Mouse (Mus musculus) kidney, postnatal 0 days (tissue): ENCODE data around the gene Dip2c. TPM values are rescaled to one million over a fixed set of nuclear protein-coding genes. Genes with fewer than 3 reads are reported as not detected.

Experiments
- ATAC-seq: fragments of 200-750 bp; cut with Nextera tagmentation; replicated peaks from 2 replicates; pipeline ENCODE4 v1.8.0; 2017; ENCODE audit warnings: low read depth, moderate number of reproducible peaks, moderate TSS enrichment, moderate library complexity; ENCODE audit not compliant: low FRiP score
- DNase-seq: peaks from one replicate; pipeline ENCODE4 v3.0.0-alpha.2; 2016; ENCODE audit warnings: low spot score
- H3K27ac ChIP-seq: fragments of 300-500 bp; sonication (generic); 2 replicates; pipeline ENCODE4 v1.5.1; 2014; ENCODE audit warnings: mild to moderate bottlenecking
- H3K27me3 ChIP-seq: fragments of 300-500 bp; sonication (generic); 2 replicates; pipeline ENCODE4 v1.6.1; 2014; ENCODE audit warnings: low read length, mixed read lengths; ENCODE audit not compliant: insufficient read depth
- H3K36me3 ChIP-seq: fragments of 300-500 bp; sonication (generic); 2 replicates; pipeline ENCODE4 v1.6.1; 2014; ENCODE audit warnings: low read length, mixed read lengths; ENCODE audit not compliant: insufficient read depth
- H3K4me1 ChIP-seq: fragments of 300-500 bp; sonication (generic); replicated peaks from 2 replicates; pipeline ENCODE4 v1.6.1; 2014; ENCODE audit warnings: antibody characterized with exemption, low read length, mixed read lengths; ENCODE audit not compliant: insufficient read depth
- H3K4me2 ChIP-seq: fragments of 300-500 bp; sonication (generic); 2 replicates; pipeline ENCODE4 v1.6.1; 2014; ENCODE audit warnings: mild to moderate bottlenecking, low read length, moderate library complexity, mixed read lengths
- H3K4me3 ChIP-seq: fragments of 300-500 bp; sonication (generic); replicated peaks from 2 replicates; pipeline ENCODE4 v1.5.1; 2014; ENCODE audit warnings: low read depth, low read length
- H3K9ac ChIP-seq: fragments of 300-500 bp; sonication (generic); 2 replicates; pipeline ENCODE4 v1.6.1; 2014; ENCODE audit warnings: low read depth, low read length
- H3K9me3 ChIP-seq: fragments of 300-500 bp; sonication (generic); replicated peaks from 2 replicates; pipeline ENCODE4 v1.6.1; 2016; ENCODE audit warnings: low read length, inconsistent platforms, mixed read lengths
- CTCF ChIP-seq: IDR thresholded peaks from 2 replicates; pipeline ENCODE4 v1.5.1; 2016; ENCODE audit warnings: antibody characterized with exemption, low read depth, mild to moderate bottlenecking, moderate library complexity
- WGBS: fragments of 180-500 bp; shearing (Covaris S2); extraction: QIAGEN DNeasy Blood & Tissue Kit; methylation state at CpG from one replicate; pipeline ENCODE4 v1.1.7; 2014; 5-methylcytosine and 5-hydroxymethylcytosine counted together
- polyA plus RNA-seq: library from polyadenylated mRNA; unstranded; fragments of >200 nt; fragmentation: Nextera tagmentation; extraction: Ambion mirVana; gene quantifications from 2 replicates; pipeline ENCODE4 v1.2.1, GENCODE M21; 2015

Dip2c gene
- polyA plus RNA-seq, 1 experiment from 2014 or later: 3.8 TPM

DNA sequence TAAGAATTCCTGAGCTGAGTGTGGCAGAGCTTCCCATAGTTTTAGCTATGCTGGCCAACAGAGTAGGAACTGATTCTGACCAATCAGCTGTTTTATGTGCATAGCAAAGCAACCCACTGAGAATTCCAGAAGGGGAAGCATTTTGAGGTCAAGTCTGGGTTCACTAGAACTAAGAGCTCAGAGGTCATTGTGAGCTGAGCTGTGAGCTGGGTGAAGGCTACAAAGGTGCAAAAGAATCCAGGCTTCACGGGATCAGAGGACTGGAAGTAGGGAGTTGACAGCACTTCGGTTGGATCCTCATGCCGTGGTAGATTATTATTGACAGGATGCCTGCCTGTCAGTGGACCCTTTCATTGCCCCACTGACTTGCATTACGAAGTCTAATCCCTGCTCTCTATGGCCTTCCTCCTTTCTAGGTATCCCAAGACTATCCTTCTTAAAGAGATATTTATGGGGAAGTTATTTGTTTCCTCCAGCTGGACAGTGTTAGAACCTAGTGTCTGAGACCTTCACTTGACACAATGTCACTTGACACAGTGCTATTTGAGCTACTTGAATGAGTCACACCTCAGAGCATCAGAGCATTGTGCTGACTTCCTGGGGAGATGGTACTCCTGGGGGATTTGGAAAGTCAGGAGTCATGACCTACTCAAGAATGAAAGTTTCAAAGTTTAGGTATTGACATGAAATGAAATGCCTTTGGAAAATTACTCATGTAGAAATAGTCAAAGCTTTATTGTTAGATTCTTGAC is 178.3 kb downstream of the Dip2c start:
- Histone ChIP-seq H3K9ac (no peak overlapping the region), H3K4me3 (no peak overlapping the region), H3K4me1 (peaks cover 7% of the 10 kb centered on the region; the same call in 1 of the 2 replicates), H3K27me3 (no peaks in the 10 kb centered on the region), H3K4me2 (no peak overlapping the region), H3K27ac (no peak overlapping the region), H3K9me3 (no peaks in the 10 kb centered on the region), H3K36me3 (no peaks in the 10 kb centered on the region)
- peak; percentile 95 for ATAC-seq
- WGBS: 29% methylated on average over 4 of the region's 4 CpGs
- peak; percentile 61 for DNase-seq
- TF ChIP-seq CTCF: no peak

DNA sequence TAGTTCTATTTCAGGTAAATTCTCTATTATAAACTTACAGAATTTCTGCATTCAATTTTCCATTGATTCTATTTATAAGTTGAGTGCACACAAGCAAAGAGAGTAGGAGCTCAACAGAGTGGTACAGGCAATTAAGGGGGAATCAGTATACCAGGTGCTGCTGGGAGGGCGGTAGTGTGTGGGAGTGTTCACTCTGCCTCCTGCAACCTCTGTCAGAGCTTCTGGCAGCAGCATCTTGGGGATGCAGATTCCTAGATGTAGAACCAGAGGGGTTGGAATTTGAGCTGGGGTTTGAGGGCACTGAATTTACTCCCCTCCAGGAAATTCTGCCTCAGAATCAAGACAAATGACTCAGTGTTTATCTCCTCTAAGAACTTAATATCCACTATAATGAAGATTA is 179.7 kb downstream of the Dip2c start:
- DNase-seq: peak; percentile 54
- Histone ChIP-seq H3K9me3 (no peaks in the 10 kb centered on the region), H3K4me3 (no peak overlapping the region), H3K36me3 (no peaks in the 10 kb centered on the region), H3K4me2 (no peak overlapping the region), H3K27ac (no peak overlapping the region), H3K4me1 (peaks cover 7% of the 10 kb centered on the region; the same call in 1 of the 2 replicates), H3K27me3 (no peaks in the 10 kb centered on the region), H3K9ac (no peak overlapping the region)
- no peak for TF ChIP-seq CTCF
- 48% methylated on average over 1 of the region's 1 CpGs for WGBS
- no peak for ATAC-seq

DNA sequence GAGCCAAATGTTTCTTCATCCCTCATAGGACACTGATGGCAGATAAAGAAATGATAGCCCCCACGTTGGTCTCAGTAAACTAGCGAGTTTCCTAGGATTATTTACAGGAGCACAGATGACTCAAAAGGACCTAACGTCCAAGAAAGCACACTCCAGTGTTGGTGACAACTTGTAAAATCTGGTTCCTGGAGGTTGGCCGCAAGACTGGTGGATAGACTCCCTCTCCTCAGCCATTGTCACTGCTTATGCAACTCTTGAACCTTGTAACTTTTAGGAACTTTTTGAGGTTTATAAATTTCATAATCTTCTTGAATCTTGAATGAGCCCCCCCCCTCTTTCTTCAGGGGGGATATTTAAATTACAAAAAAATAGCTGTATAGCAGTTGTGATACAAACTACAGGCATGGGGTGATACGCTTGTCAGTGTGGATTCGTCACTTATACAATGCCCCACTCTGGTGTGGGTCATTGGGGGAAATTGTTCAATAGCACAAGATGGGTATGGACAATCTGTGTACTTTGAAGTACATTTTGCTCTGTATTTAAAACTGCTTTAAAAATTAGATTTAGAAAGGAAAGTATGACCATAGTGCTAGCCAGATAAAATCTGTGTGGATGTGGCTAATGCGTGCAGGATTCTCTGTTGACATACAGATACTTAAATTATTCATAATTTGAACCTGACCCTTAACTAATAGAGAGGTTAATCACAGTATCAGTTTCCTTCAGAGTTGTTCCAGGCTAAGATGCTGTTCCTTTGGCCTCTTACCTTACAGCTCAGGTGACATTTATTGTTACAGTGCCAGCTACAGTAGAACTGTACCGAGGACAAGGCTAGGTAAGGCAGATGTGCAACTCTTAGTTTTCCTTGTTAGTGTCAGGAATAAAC is 181.3 kb downstream of the Dip2c start:
- no peak overlapping the region for H3K9ac ChIP-seq
- H3K27me3 ChIP-seq: no peaks in the 10 kb centered on the region
- no peak for TF ChIP-seq CTCF
- peaks cover 7% of the 10 kb centered on the region; the same call in 1 of the 2 replicates for H3K4me1 ChIP-seq
- no peaks in the 10 kb centered on the region for H3K9me3 ChIP-seq
- DNase-seq: no peak
- ATAC-seq: no peak
- whole genome bisulfite sequencing: 82% methylated on average over 8 of the region's 8 CpGs
- no peaks in the 10 kb centered on the region for H3K36me3 ChIP-seq
- no peak overlapping the region for H3K4me3 ChIP-seq
- H3K4me2 ChIP-seq: no peak overlapping the region
- H3K27ac ChIP-seq: no peak overlapping the region

DNA sequence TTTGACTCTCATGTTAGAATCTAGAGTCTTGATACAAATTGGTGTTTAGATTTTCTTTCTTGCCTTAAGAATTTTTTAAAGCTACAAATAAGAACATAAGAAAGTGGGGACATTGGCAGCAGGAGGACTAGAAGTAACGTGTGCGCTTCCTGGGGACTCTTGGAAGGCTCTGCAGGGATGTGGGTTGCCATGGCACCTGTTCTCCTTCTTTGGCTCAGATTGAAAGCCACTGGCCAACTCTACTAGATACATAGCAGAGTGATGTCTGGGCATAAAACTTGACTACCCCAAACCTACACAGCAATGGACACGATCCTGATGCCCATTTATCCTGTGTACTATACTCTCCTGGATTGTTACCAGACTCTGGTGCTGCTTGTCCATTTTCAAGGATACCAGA is 188.1 kb downstream of the Dip2c start:
- Histone ChIP-seq H3K27me3 (no peaks in the 10 kb centered on the region), H3K27ac (no peak overlapping the region), H3K36me3 (no peaks in the 10 kb centered on the region), H3K9ac (no peak overlapping the region), H3K4me2 (no peak overlapping the region), H3K4me3 (no peak overlapping the region), H3K9me3 (no peaks in the 10 kb centered on the region), H3K4me1 (no peaks in the 10 kb centered on the region)
- no peak for DNase-seq
- no peak for ATAC-seq
- no peak for TF ChIP-seq CTCF
- 92% methylated on average over 3 of the region's 3 CpGs for WGBS

DNA sequence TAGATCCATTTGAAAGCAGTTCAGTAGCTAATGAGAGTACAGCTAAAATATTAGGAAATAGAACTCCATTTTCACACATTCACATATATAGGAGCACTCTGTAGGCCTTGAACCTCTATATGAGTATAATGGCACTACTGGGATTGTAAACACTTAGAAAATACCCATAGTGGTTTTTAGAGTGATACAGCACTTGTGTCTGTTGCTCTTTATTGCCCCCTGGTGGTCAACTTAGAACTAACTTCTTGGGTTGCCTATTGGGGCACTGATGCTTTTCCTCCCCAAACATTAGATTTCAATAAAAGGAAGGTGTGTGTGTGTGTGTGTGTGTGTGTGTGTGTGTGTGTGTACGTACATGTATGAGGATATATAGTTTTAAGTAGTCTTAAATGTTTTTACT is 190.9 kb downstream of the Dip2c start:
- peak; percentile 79 for DNase-seq
- WGBS: 29% methylated on average over 1 of the region's 1 CpGs
- no peak overlapping the region for H3K4me2 ChIP-seq
- H3K36me3 ChIP-seq: no peaks in the 10 kb centered on the region
- no peak for ATAC-seq
- H3K9me3 ChIP-seq: no peaks in the 10 kb centered on the region
- no peaks in the 10 kb centered on the region for H3K27me3 ChIP-seq
- H3K9ac ChIP-seq: no peak overlapping the region
- no peaks in the 10 kb centered on the region for H3K4me1 ChIP-seq
- H3K4me3 ChIP-seq: no peak overlapping the region
- no peak overlapping the region for H3K27ac ChIP-seq
- peak; percentile 84 for TF ChIP-seq CTCF

DNA sequence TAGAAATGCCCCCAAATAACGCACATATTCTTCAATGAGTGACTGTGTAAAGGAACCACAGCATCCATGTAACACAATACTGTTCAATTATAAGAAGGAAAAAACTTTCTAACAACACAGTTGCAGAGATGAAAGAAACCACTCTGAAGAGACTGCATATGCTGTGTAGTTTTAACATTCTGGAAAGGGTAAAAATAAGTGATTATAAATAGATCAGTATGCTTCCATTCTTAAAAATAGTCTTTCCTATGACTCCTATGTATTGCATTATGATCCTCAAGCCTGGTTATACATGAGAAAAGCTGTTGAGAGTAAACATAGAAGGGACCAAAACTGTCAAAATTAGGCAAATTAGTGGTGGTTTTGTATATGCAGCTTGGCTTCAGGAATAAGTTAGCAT is 197.1 kb downstream of the Dip2c start:
- 88% methylated on average over 1 of the region's 1 CpGs for WGBS
- H3K4me1 ChIP-seq: no peaks in the 10 kb centered on the region
- DNase-seq: no peak
- H3K36me3 ChIP-seq: no peaks in the 10 kb centered on the region
- H3K9ac ChIP-seq: no peak overlapping the region
- H3K9me3 ChIP-seq: no peaks in the 10 kb centered on the region
- no peak overlapping the region for H3K4me3 ChIP-seq
- H3K4me2 ChIP-seq: no peak overlapping the region
- no peaks in the 10 kb centered on the region for H3K27me3 ChIP-seq
- TF ChIP-seq CTCF: no peak
- ATAC-seq: no peak
- H3K27ac ChIP-seq: no peak overlapping the region
